Mouse (Mus musculus): ENCODE measurements at regions not wholly inside any gene's neighbourhood (a gene's known extent, or its start where the extent isn't known, plus 50 kb on each side); places are given as distances from the start of the nearest gene placed in this dataset.
"Not testable (repeated sequence)": the region's sequence is repeated elsewhere in the genome, so short reads cannot be mapped to it uniquely, and the experiment has no call there.

- no peak for DNase-seq (ENCODE audit: low spot score)
Measured at GRCm38 (mm10) chr7:111843715-111844114, 63.9 kb upstream of the Galnt18 start.

GRCm38 (mm10) chr7:111840826-111841225 is 61.0 kb upstream of the Galnt18 start:
- DNase-seq (ENCODE audit: low spot score) = no peak

GRCm38 (mm10) chr7:111838162-111838561 is 58.4 kb upstream of the Galnt18 start:
- no peak for DNase-seq (ENCODE audit: low spot score)

GRCm38 (mm10) chr7:111834356-111834755 is 54.6 kb upstream of the Galnt18 start:
- DNase-seq (ENCODE audit: low spot score) = not testable (repeated sequence)

GRCm38 (mm10) chr7:111829931-111830330 is 50.2 kb upstream of the Galnt18 start:
- DNase-seq (ENCODE audit: low spot score) = no peak
